Mouse (Mus musculus): Measurements from ENCODE around the gene D630036H23Rik.

DNA sequence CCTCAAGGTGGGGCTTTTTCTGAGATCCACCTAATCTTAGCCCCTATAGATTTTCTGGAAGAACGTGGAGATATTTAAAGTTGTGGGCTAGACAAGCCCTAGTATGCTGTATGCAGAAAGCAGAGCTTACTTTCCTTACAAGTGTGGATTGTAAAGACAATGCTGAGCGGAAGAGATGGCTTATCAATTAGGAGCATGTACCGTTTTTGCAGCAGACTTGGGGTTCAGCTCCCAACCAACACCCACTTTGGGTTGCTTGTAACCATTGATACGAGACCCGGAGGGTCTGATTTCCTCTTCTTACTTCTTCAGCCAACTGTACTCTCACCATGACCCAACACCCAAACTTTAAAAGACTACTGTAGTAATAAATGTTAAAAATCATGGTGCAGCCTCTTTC is 21.3 kb downstream of the D630036H23Rik start:
- no peak for TF ChIP-seq POLR2A (IDR thresholded peaks at IDR 0.05; ENCODE audit: low read depth, low read length)
- no peak for TF ChIP-seq CTCF (IDR thresholded peaks at IDR 0.05; ENCODE audit: borderline replicate concordance, insufficient read depth, low read length)
